Mouse (Mus musculus): ENCODE measurements around the gene Cdh6. TPM values are rescaled to one million over a fixed set of nuclear protein-coding genes. Genes with fewer than 3 reads are reported as not detected.

The Cdh6 gene
- total and polyA plus RNA-seq, 2 experiments = 0.01 to 0.09 TPM

GRCm38 (mm10) chr15:13001549-13001948 lies 171.9 kb downstream of the Cdh6 start:
- Histone ChIP-seq H3K36me3 (ENCODE audit: control insufficient read depth, insufficient read depth, low read length) (no peaks in the 10 kb centered on the region), H3K27ac (replicated peaks; ENCODE audit: insufficient read depth, low read depth, low read length) (no peak overlapping the region), H3K9ac (ENCODE audit: low read depth, low read length) (no peak overlapping the region), H3K79me2 (ENCODE audit: control insufficient read depth, insufficient read depth, low read length) (no peaks in the 10 kb centered on the region), H3K4me3 (ENCODE audit: insufficient read depth, low read depth, low read length) (no peak overlapping the region), H3K4me1 (ENCODE audit: control insufficient read depth, insufficient read depth, low read length) (no peaks in the 10 kb centered on the region), H3K27me3 (ENCODE audit: control insufficient read depth, insufficient read depth, low read length) (no peaks in the 10 kb centered on the region)
- no peak for TF ChIP-seq CTCF (IDR thresholded peaks at IDR 0.05; ENCODE audit: low read depth, low read length)
- TF ChIP-seq POLR2A (IDR thresholded peaks at IDR 0.05; ENCODE audit: extremely low read depth, insufficient read depth, low read length) = no peak
- DNase-seq (ENCODE audit: extremely low read depth, low read depth, low spot score) = no peak
- 69% methylated on average over 7 of the region's 7 CpGs for WGBS

GRCm38 (mm10) chr15:12994563-12995359 lies 178.7 kb downstream of the Cdh6 start:
- Histone ChIP-seq H3K79me2 (ENCODE audit: control insufficient read depth, insufficient read depth, low read length) (no peaks in the 10 kb centered on the region), H3K27ac (replicated peaks; ENCODE audit: insufficient read depth, low read depth, low read length) (no peak overlapping the region), H3K4me3 (ENCODE audit: insufficient read depth, low read depth, low read length) (no peak overlapping the region), H3K9ac (ENCODE audit: low read depth, low read length) (no peak overlapping the region), H3K36me3 (ENCODE audit: control insufficient read depth, insufficient read depth, low read length) (no peaks in the 10 kb centered on the region), H3K4me1 (ENCODE audit: control insufficient read depth, insufficient read depth, low read length) (no peaks in the 10 kb centered on the region), H3K27me3 (ENCODE audit: control insufficient read depth, insufficient read depth, low read length) (no peaks in the 10 kb centered on the region)
- TF ChIP-seq CTCF (IDR thresholded peaks at IDR 0.05; ENCODE audit: low read depth, low read length) (no peak), POLR2A (IDR thresholded peaks at IDR 0.05; ENCODE audit: extremely low read depth, insufficient read depth, low read length) (no peak)
- no peak for DNase-seq (ENCODE audit: extremely low read depth, low read depth, low spot score)
- 66% methylated on average over 9 of the region's 9 CpGs for WGBS

Measured in liver, adult 2 months (tissue).